Mouse (Mus musculus) CH12.LX (cell line): ENCODE results near the gene Vamp2. TPM values are rescaled to one million over a fixed set of nuclear protein-coding genes. Genes with fewer than 3 reads are reported as not detected.

Experiments
- DNase-seq: peaks from one replicate; pipeline ENCODE4 v3.0.0-alpha.2; 2013; ENCODE audit errors: extremely low read depth
- H3K27ac ChIP-seq: 2 replicates; pipeline ENCODE4 v1.5.1; 2012; ENCODE audit warnings: low read depth, mild to moderate bottlenecking, control low read depth, moderate library complexity; ENCODE audit not compliant: insufficient read depth
- H3K27me3 ChIP-seq: replicated peaks from 2 replicates; pipeline ENCODE3; 2012; ENCODE audit warnings: inconsistent platforms
- H3K36me3 ChIP-seq, 2 experiments: replicated peaks in 1 of 2; 2 replicates each; pipeline versions ENCODE3 to v1.6.1; 2012; ENCODE audit warnings: inconsistent platforms in 1 of 2, low read length in 1 of 2, mild to moderate bottlenecking in 1 of 2, mixed read lengths in 1 of 2, moderate library complexity in 1 of 2; ENCODE audit not compliant: control insufficient read depth in 1 of 2, insufficient read depth in 1 of 2
- H3K4me1 ChIP-seq, 2 experiments: 2 replicates each; pipeline ENCODE4 v1.6.1; 2012; ENCODE audit warnings: inconsistent platforms in 1 of 2, moderate library complexity in 1 of 2; ENCODE audit not compliant: insufficient read depth in 2 of 2, control insufficient read depth in 1 of 2
- H3K4me2 ChIP-seq: 2 replicates; pipeline ENCODE4 v1.6.1; 2012; ENCODE audit warnings: low read depth, mild to moderate bottlenecking, control low read depth; ENCODE audit not compliant: poor library complexity, insufficient read depth, severe bottlenecking
- H3K4me3 ChIP-seq, 3 experiments: fragments of 150-350 bp in 1 of 3; sonication (generic) in 1 of 3; replicated peaks in 1 of 3; 2 replicates each; pipeline versions ENCODE3 to v1.5.1; 2011 to 2012; ENCODE audit warnings: low read depth in 2 of 3, low read length in 2 of 3, mild to moderate bottlenecking in 2 of 3, moderate library complexity in 2 of 3, control low read depth in 1 of 3, improper control_type of control experiment in 1 of 3, inconsistent platforms in 1 of 3, mixed read lengths in 1 of 3; ENCODE audit not compliant: poor library complexity in 1 of 3
- H3K79me2 ChIP-seq: replicated peaks from 2 replicates; pipeline ENCODE4 v1.6.1; 2012; ENCODE audit warnings: mild to moderate bottlenecking, moderate library complexity; ENCODE audit not compliant: control insufficient read depth, poor library complexity, insufficient read depth, severe bottlenecking; ENCODE audit errors: extremely low read depth
- H3K9ac ChIP-seq: 2 replicates; pipeline ENCODE4 v1.6.1; 2012; ENCODE audit warnings: low read depth, mild to moderate bottlenecking, control low read depth, moderate library complexity; ENCODE audit not compliant: insufficient read depth
- H3K9me3 ChIP-seq: replicated peaks from 2 replicates; pipeline ENCODE3; 2012; ENCODE audit warnings: low read length, inconsistent platforms, mixed read lengths
- BHLHE40 ChIP-seq: IDR thresholded peaks from 2 replicates; pipeline ENCODE4 v1.6.1; 2011; ENCODE audit warnings: mild to moderate bottlenecking, low read depth, low read length, improper control_type of control experiment
- CHD1 ChIP-seq: IDR thresholded peaks from 2 replicates; pipeline ENCODE4 v1.6.1; 2012; ENCODE audit warnings: low read depth, low read length, improper control_type of control experiment, inconsistent platforms
- CHD2 ChIP-seq: IDR thresholded peaks from 2 replicates; pipeline ENCODE4 v1.6.1; 2011; ENCODE audit warnings: low read length, improper control_type of control experiment
- CTCF ChIP-seq, 2 experiments: IDR thresholded peaks in 1 of 2; conservative IDR thresholded peaks in 1 of 2; 2 replicates each; pipeline ENCODE4 v1.5.1; 2011 to 2012; ENCODE audit warnings: low read depth in 2 of 2, low read length in 2 of 2, improper control_type of control experiment in 1 of 2, inconsistent platforms in 1 of 2, mild to moderate bottlenecking in 1 of 2, moderate library complexity in 1 of 2
- E2F4 ChIP-seq: IDR thresholded peaks from 2 replicates; pipeline ENCODE4 v1.6.1; 2011; ENCODE audit warnings: low read depth, low read length, improper control_type of control experiment; ENCODE audit not compliant: insufficient replicate concordance
- ELF1 ChIP-seq: IDR thresholded peaks from 2 replicates; pipeline ENCODE4 v1.6.1; 2014; ENCODE audit warnings: low read depth, mild to moderate bottlenecking, inconsistent platforms, low read length, improper control_type of control experiment
- EP300 ChIP-seq: IDR thresholded peaks from 2 replicates; pipeline ENCODE4 v1.6.1; 2011; ENCODE audit warnings: low read length, improper control_type of control experiment
- ETS1 ChIP-seq: conservative IDR thresholded peaks from 2 replicates; pipeline ENCODE4 v1.6.1; 2012; ENCODE audit warnings: low read depth, mild to moderate bottlenecking, inconsistent platforms, low read length, improper control_type of control experiment, moderate library complexity
- GABPA ChIP-seq: IDR thresholded peaks from 2 replicates; pipeline ENCODE4 v1.6.1; 2012; ENCODE audit warnings: low read depth, low read length, improper control_type of control experiment, inconsistent platforms; ENCODE audit not compliant: insufficient replicate concordance
- HCFC1 ChIP-seq: IDR thresholded peaks from 2 replicates; pipeline ENCODE4 v1.6.1; 2012; ENCODE audit warnings: low read depth, mild to moderate bottlenecking, inconsistent platforms, low read length, improper control_type of control experiment
- IRF4 ChIP-seq: IDR thresholded peaks from 2 replicates; pipeline ENCODE4 v1.6.1; 2014; ENCODE audit warnings: low read depth, mild to moderate bottlenecking, inconsistent platforms, low read length, improper control_type of control experiment
- JUN ChIP-seq: IDR thresholded peaks from 2 replicates; pipeline ENCODE4 v1.6.1; 2011; ENCODE audit warnings: low read depth, mild to moderate bottlenecking, low read length, improper control_type of control experiment, moderate library complexity; ENCODE audit not compliant: insufficient read depth
- KAT2A ChIP-seq: IDR thresholded peaks from 2 replicates; pipeline ENCODE4 v1.6.1; 2012; ENCODE audit warnings: low read length, improper control_type of control experiment, inconsistent platforms; ENCODE audit not compliant: insufficient replicate concordance
- MAX ChIP-seq: IDR thresholded peaks from 2 replicates; pipeline ENCODE4 v1.6.1; 2011; ENCODE audit warnings: low read length, improper control_type of control experiment
- MAZ ChIP-seq: IDR thresholded peaks from 2 replicates; pipeline ENCODE4 v1.6.1; 2012; ENCODE audit warnings: low read depth, mild to moderate bottlenecking, inconsistent platforms, low read length, improper control_type of control experiment, moderate library complexity
- MEF2A ChIP-seq: IDR thresholded peaks from 2 replicates; pipeline ENCODE4 v1.6.1; 2014; ENCODE audit warnings: low read depth, mild to moderate bottlenecking, inconsistent platforms, low read length, improper control_type of control experiment, borderline replicate concordance
- MXI1 ChIP-seq: IDR thresholded peaks from 2 replicates; pipeline ENCODE4 v1.6.1; 2011; ENCODE audit warnings: mild to moderate bottlenecking, low read depth, low read length, improper control_type of control experiment
- MYC ChIP-seq: IDR thresholded peaks from 2 replicates; pipeline ENCODE4 v1.6.1; 2011; ENCODE audit warnings: low read depth, mild to moderate bottlenecking, improper control_type of control experiment, low read length
- NRF1 ChIP-seq: IDR thresholded peaks from 2 replicates; pipeline ENCODE4 v1.6.1; 2014; ENCODE audit warnings: low read depth, mild to moderate bottlenecking, inconsistent platforms, low read length, improper control_type of control experiment, moderate library complexity
- PAX5 ChIP-seq: IDR thresholded peaks from 2 replicates; pipeline ENCODE4 v1.6.1; 2012; ENCODE audit warnings: low read length, inconsistent platforms, mixed read lengths
- POLR2A ChIP-seq: IDR thresholded peaks from 2 replicates; pipeline ENCODE4 v1.6.1; 2011; ENCODE audit warnings: low read depth, mild to moderate bottlenecking, improper control_type of control experiment, low read length
- POLR2AphosphoS2 ChIP-seq: IDR thresholded peaks from 2 replicates; pipeline ENCODE4 v1.6.1; 2011; ENCODE audit warnings: low read depth, low read length, improper control_type of control experiment
- RCOR1 ChIP-seq: conservative IDR thresholded peaks from 2 replicates; pipeline ENCODE4 v1.6.1; 2012; ENCODE audit warnings: low read depth, mild to moderate bottlenecking, inconsistent platforms, low read length, improper control_type of control experiment
- SMC3 ChIP-seq: IDR thresholded peaks from 2 replicates; pipeline ENCODE4 v1.6.1; 2011; ENCODE audit warnings: low read depth, low read length, improper control_type of control experiment
- TBP ChIP-seq: conservative IDR thresholded peaks from 2 replicates; pipeline ENCODE4 v1.6.1; 2011; ENCODE audit warnings: low read depth, low read length, improper control_type of control experiment
- TCF12 ChIP-seq: IDR thresholded peaks from 2 replicates; pipeline ENCODE4 v1.6.1; 2014; ENCODE audit warnings: low read depth, mild to moderate bottlenecking, inconsistent platforms, low read length, improper control_type of control experiment
- UBTF ChIP-seq: IDR thresholded peaks from 2 replicates; pipeline ENCODE4 v1.6.1; 2012; ENCODE audit warnings: low read depth, mild to moderate bottlenecking, inconsistent platforms, low read length, improper control_type of control experiment, moderate library complexity
- USF1 ChIP-seq: IDR thresholded peaks from 2 replicates; pipeline ENCODE4 v1.6.1; 2014; ENCODE audit warnings: low read depth, mild to moderate bottlenecking, inconsistent platforms, low read length, improper control_type of control experiment
- USF2 ChIP-seq: conservative IDR thresholded peaks from 2 replicates; pipeline ENCODE4 v1.6.1; 2011; ENCODE audit warnings: low read depth, low read length, improper control_type of control experiment
- ZC3H11A ChIP-seq: IDR thresholded peaks from 2 replicates; pipeline ENCODE4 v1.6.1; 2012; ENCODE audit warnings: low read depth, mild to moderate bottlenecking, inconsistent platforms, low read length, improper control_type of control experiment
- ZMIZ1 ChIP-seq: IDR thresholded peaks from 2 replicates; pipeline ENCODE4 v1.6.1; 2012; ENCODE audit warnings: low read depth, mild to moderate bottlenecking, inconsistent platforms, low read length, improper control_type of control experiment
- ZNF384 ChIP-seq: IDR thresholded peaks from 2 replicates; pipeline ENCODE4 v1.6.1; 2012; ENCODE audit warnings: low read depth, low read length, improper control_type of control experiment, inconsistent platforms
- dilution Hi-C: fragments of 300-500 bp; cut with MboI; formaldehyde crosslinking; loops from 2 replicates; pipeline ENCODE4 v1.14.3; 2020; ENCODE audit warnings: low sequenced_read_pairs; ENCODE audit not compliant: extremely low pct_unique_long_range_greater_than_20kb, extremely low pct_ligation_motif_present
- in situ Hi-C: fragments of 300-500 bp; cut with MboI; formaldehyde crosslinking; loops from 3 replicates; pipeline ENCODE4 v1.14.3; 2019; ENCODE audit warnings: low sequenced_read_pairs, low pct_ligation_motif_present, low pct_unique_long_range_greater_than_20kb, mixed read lengths
- polyA plus RNA-seq: library from polyadenylated mRNA; unstranded; fragments of >175 nt; gene quantifications from 2 replicates; pipeline ENCODE4 v1.2.1, GENCODE M21; 2012; ENCODE audit warnings: low read depth; ENCODE audit not compliant: insufficient read length
- total RNA-seq, 2 experiments: library from RNA; depleted of rRNA; stranded (reverse); fragments of 300-350 nt in 1 of 2; fragments of >200 nt in 1 of 2; gene quantifications; 2 replicates each; pipeline ENCODE4 v1.2.3; 2012 to 2014

Vamp2 gene
- total and polyA plus RNA-seq, 3 experiments, result 1.3 to 26.0 (median 8.2) TPM

- Histone ChIP-seq H3K36me3 (no peaks in the 10 kb centered on the region), H3K9ac (no peak overlapping the region), H3K4me1 (peaks cover 24 to 59% of the 10 kb centered on the region in 2 experiments), H3K4me2 (no peak overlapping the region), H3K27me3 (peaks cover 13% of the 10 kb centered on the region), H3K79me2 (no peaks in the 10 kb centered on the region), H3K9me3 (no peaks in the 10 kb centered on the region), H3K4me3 (no peak overlapping the region), H3K27ac (no peak overlapping the region)
- TF ChIP-seq IRF4, result no peak
- DNase-seq, result no peak
- dilution Hi-C loops (no loop called here), in situ Hi-C loops (loop anchor here (25.0 kb wide), 1 partner anchor 934 kb away; the partner anchor contains the start of genes Acadvl, Dlg4 and Dvl2)
Measured at GRCm38 (mm10) chr11:69078041-69078440, 10.2 kb upstream of the Vamp2 start.

- peak overlapping the region; percentile 60 for H3K27ac ChIP-seq
- peaks cover 17% of the 10 kb centered on the region for H3K27me3 ChIP-seq
- H3K79me2 ChIP-seq, result no peaks in the 10 kb centered on the region
- peaks cover 24 to 54% of the 10 kb centered on the region in 2 experiments for H3K4me1 ChIP-seq
- no peak overlapping the region for H3K9ac ChIP-seq
- dilution Hi-C loops, result no loop called here
- no peaks in the 10 kb centered on the region for H3K36me3 ChIP-seq
- peak overlapping the region; percentile 76 for H3K4me2 ChIP-seq
- in situ Hi-C loops, result loop anchor here (25.0 kb wide), 1 partner anchor 933 kb away; the partner anchor contains the start of genes Acadvl, Dlg4 and Dvl2
- peak; percentile 92 for DNase-seq
- H3K9me3 ChIP-seq, result peaks cover 4% of the 10 kb centered on the region
- no peak overlapping the region for H3K4me3 ChIP-seq
- peak; percentile 30 for TF ChIP-seq SMC3
- TF ChIP-seq RCOR1, result peak; percentile 92; the same call in 1 of the 2 replicates
- TF ChIP-seq MAZ, result peak; percentile 53
- peak; percentile 79 for TF ChIP-seq POLR2A
- peak; percentile 89 for TF ChIP-seq TBP
- TF ChIP-seq PAX5, result no peak
- peak; percentile 91 for TF ChIP-seq BHLHE40
- TF ChIP-seq ETS1, result peak; percentile 92
- TF ChIP-seq ZMIZ1, result 0 out of 2 replicates have a peak, but pooled peaks have one; percentile 50
- TF ChIP-seq CHD2, result peak; percentile 56; the same call in 1 of the 2 replicates
- no peak for TF ChIP-seq CTCF (conservative IDR thresholded peaks at IDR 0.05 in 1 of 2, IDR thresholded peaks at IDR 0.05 in 1 of 2; ENCODE audit: low read depth in 2 of 2, low read length in 2 of 2)
- TF ChIP-seq USF1, result no peak
- TF ChIP-seq CHD1, result no peak
- peak; percentile 89 for TF ChIP-seq MEF2A
- TF ChIP-seq NRF1, result no peak
- peak; percentile 93 for TF ChIP-seq ZNF384
- peak; percentile 93 for TF ChIP-seq TCF12
- TF ChIP-seq HCFC1, result peak; percentile 57
- peak; percentile 77 for TF ChIP-seq MXI1
- peak; percentile 98 for TF ChIP-seq EP300
- TF ChIP-seq GABPA, result no peak
- no peak for TF ChIP-seq USF2
- TF ChIP-seq POLR2AphosphoS2, result no peak
- TF ChIP-seq E2F4, result no peak
- TF ChIP-seq KAT2A, result 0 out of 2 replicates have a peak, but pooled peaks have one; percentile 45
- TF ChIP-seq IRF4, result peak; percentile 99
- peak; percentile 91 for TF ChIP-seq JUN
- peak; percentile 84 for TF ChIP-seq MAX
- TF ChIP-seq ZC3H11A, result no peak
- TF ChIP-seq UBTF, result no peak
- TF ChIP-seq ELF1, result peak; percentile 64; the same call in 1 of the 2 replicates
- peak; percentile 94 for TF ChIP-seq MYC
Measured at GRCm38 (mm10) chr11:69078805-69079438, 9.4 kb upstream of the Vamp2 start.
